Mouse (Mus musculus) layer of hippocampus, adult 11-12 months (tissue): Measurements from ENCODE around the gene Fam49a.
A peak's percentile ranks its signal among the peaks of the same experiment; 100 is the strongest.
"Not testable (repeated sequence)": the region's sequence is repeated elsewhere in the genome, so short reads cannot be mapped to it uniquely, and the experiment has no call there.

Source experiments
- DNase-seq: peaks from one replicate; pipeline ENCODE4 v3.0.0; 2022; ENCODE audit warnings: low spot score

The Fam49a gene

DNA sequence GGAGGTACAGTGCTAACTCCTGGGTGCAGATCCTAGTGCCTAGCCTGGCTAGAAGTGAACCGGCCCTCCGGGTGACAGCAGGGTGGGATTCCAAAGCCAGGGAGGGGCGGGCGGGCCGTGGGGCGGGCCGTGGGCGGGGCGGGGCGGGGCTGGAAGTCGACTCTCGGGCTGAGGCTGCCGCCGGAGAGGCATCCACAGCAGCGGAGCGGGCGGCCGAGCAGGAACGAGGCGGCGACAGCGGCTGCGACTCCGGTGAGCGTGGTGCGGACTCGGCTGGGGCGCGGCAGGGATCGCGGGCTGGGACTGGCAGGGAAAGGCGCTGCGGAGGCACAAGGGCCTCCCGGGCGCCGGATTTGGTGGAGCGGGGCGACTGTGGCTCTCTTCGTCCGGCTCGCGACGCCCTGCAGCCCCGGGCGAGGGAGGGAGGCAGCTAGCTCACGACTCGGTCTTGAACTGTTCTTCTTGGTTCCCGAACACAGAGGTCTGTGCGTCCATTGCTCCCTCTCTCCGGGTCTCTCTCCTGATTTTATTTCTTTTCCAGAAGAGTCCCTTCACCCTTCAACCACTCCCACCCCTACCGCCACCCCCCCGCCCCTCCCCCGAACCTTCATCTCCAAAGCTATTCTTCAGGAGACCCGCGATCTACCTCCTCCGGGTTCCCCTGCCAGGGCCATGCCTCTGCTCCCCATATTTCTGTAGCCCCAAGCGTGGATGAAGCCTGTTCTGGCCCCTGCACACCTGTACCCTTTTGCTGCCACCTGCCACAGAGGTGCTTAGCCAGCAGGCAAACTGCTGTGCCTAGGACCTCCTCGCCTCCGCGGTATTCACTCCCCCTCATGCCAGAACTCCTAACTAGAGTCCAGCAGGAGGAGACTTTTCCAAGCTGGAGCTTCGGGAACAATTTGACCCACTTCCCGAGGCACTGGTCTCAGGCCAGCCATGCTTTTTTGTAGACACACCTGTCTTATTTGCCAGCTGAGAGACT lies at the start of gene Fam49a:
Gene Fam49a, plus strand, starts transcription at position 153 of the 985 bp plus-strand sequence.
- peak; percentile 71 for DNase-seq

DNA sequence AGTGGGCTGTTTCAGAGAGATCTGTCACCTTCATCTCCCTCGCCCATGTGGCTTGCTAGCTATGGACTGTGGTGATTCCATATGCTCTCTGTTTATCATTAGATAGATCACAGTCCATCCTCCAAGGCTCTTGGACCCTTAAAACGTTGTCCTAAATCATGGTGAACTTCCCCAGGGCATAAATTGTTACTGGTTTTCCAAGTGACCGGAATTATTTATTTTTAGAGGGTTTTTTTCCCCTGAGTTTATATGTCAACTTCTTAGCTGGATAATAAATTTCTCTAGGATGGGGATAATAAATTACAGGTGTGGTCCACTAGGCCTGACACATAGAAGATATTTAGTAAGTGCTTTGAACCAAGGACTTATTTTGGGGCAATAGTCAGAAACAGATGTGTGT lies 48.4 kb upstream of the Fam49a start:
- no peak for DNase-seq

DNA sequence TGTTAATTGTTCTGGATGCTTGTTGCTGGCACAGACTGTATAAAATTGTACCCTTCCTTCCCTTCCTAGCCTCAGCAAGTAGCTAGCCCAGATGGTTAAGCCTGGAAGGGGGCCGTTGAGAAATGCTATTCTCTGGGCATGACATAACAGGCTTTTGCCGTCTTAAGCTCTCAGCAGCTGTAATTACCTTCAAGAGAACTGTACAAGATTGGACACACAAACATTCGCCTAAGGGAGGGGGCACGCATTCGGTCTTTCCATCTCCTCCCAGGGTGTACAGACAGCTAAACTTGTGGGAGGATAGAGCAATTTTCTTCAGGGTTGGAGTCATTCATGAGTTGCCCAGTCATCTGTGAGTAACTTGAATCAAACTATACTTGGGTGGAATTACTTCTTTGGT lies 43.0 kb upstream of the Fam49a start:
- DNase-seq = no peak

DNA sequence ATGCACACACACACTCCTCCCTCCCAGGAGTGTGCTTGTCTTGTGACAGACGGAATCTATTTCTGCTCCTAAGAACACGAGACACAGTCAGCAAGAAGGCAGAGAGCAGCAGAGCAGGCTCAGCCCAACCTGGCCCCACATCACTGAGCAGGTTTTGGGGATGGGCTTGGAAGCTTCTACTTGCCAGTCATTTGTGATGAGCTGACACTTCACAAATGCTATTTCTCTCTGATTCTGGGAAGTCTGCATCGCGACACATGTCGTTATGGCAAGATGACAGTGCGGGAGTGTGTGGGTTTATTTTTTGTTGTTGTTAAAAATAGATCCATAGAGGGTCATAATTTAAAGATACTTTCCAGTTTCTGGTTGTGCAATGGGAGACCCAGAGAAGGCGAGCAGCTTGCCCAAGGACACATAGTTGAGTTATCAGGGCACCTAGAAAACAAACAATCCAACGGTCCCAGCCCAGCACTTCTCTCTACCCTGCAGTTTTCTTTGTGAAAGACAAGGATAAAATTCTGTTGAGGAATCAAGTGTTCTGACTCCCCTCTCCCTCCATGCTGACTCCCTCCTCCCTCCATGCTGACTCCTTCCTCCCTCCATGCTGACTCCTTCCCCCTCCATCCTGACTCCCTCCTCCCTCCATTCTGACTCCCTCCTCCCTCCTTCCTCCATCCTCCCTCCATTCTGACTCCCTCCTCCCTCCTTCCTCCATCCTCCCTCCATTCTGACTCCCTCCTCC lies 41.0 kb upstream of the Fam49a start:
- DNase-seq = peak; percentile 79

DNA sequence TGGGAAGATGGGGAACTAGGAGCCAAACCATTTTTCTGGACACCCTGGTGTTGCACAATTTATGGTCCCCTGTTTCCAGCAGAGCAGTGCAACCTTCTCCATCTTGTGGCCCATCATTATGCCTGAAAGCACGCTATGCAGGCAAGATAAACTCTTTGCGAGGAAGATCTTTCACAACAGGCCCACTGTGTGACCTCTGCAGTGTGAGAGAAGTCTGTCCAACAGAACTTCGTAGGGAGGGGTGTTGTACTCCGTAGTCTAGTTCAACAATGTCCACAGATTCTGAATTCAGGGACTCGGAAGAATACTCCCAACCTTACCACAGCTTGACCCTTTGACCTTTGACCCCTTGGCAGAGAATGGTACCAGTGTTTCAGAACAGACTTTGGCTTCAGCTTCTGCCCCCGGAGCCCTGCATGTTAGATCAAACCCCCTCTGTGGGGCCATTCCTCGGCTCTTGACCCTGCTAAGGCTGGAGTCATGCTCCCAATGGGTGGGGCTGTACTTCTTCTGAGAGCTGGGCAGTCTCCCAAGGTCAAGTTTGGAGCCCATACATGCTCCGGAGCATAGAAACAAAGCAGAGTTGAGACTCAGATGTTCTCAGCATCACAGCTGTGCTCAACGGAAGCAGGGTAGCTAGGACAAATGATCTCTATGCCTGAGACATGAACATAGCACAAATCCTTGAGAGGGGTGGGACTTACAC lies 39.2 kb upstream of the Fam49a start:
- no peak for DNase-seq

DNA sequence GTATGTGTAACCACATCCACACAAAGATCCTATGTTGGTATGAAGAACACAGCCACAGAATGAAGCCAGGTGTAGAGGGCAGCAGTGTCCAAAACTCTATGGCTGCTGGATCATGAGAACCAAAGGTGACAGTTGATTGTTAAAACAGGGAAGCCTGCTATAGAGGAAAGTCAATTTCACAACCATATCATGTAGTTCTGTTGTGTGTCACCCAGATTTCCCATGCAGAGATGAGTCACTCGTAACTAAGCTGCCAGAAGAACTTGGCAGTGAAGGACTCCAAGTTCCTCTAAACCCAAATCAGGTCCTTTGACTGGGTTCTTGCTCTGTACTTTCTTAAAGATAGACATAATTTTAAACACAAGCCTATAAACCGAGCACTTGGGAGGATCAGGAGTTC lies 38.6 kb upstream of the Fam49a start:
- DNase-seq = no peak

DNA sequence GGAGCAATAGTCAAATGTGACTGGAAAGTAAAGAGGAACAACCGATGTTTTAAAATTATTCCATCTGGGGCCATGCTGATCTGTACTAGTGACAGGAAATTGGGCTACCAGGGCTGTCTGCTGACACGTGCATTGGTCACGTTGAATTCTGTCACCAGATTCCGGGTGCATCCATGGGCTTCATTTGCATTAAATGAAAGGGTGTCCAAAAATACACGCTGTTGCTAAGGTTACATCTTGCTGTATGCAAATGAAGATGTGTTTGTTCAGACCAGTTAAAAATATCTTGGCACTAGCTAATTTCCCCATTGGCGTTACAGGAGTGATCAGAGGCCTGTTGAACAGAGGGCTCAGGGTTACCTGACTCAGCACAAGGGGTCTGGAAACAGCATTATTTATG lies 36.2 kb upstream of the Fam49a start:
- peak; percentile 74 for DNase-seq

DNA sequence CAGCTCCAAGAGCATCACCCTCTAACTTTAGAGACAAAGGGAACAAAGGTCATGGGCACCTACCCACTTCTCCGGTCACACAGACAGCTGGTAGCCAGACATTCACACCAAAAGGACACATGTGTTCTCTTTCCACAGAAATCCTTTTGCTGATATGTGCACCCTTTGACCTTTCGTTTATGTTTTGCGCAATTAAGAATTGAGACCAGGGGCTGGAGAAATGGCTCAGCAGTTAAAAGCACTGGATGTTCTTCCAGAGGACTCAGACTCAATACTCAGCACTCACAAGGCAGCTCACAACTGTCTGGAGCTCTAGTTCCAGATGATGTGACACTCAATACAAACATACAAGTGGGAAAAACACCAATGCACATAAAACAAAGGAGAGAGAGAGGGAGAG lies 34.3 kb upstream of the Fam49a start:
- no peak for DNase-seq

DNA sequence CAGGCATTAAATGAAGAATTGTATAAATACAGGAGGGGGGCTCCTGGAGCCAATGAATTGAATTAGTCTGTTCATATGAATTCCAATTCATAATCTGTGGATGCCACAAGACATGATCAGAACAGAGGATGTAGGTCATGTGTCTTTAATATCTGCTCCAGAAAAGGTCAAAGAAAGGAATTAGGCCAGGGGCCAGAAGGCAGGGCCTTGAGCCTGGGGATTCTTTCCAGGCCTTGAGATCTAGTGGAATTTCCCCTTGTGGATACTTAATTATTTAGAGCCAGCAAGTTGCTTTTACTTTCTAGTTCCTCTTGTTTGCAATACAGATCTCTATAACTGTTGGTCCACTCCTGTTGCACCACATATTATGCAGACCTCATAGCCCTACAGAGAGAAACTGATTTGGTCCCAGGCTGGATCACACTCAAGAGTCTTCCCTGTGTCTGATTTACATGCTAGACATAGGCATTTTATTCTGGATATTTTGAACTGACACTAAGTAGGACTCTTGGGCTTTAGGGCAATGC lies 31.8 kb upstream of the Fam49a start:
- no peak for DNase-seq

DNA sequence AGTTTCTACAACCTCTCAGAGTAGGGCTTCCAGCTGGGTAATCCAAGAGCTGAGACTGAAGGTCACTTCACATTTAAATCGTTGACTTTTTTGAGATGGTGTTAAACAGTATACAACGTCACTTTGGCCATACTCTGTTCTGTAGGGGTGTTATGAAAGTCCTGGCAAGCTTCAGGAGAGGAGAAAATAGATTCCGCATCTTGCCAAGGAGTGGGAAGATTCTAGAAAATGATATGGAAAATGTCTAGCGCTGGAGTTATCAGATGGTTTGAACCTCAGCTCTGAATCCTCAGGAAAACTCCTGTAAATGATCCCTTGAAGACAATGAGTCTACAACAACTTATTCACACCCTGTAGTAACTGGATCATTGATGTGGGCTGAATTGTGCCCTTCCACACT lies 29.8 kb upstream of the Fam49a start:
- no peak for DNase-seq

DNA sequence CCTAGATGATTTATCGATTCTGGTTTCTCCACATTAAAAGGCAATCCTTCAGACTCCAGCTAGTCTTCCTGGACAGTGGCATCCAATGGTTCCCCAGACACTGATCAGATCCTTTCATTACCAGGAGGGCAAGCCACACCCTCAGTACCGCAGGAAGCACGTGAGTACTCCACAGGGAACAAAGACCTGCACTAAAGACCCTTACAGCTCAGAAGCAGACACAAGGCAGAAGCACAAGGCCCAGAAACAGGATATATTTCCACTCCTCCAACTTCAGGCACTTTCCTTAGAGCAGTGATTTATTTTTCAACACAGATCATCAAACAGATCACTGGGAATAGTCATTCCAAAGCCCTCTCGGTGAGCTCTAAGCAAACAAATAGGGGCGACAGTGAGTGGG lies 25.0 kb upstream of the Fam49a start:
- no peak for DNase-seq

DNA sequence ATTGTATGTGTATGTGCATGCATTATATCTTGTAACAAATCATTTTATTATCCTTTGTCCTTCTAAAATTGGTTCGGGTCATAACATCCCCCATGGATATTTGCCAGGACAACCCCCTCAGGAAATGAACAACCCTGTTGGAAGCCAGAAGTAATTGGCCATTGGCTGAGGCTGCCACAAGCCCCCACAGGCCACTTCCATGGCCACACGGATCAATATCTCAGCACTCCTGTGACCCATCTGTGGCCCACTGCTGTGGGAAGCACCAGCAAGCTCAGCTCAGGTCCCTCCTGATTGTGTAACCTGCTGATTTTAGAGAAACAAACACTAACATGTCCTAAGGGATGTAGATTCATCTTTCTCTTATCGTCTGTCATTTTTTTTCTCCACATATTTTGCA lies 22.4 kb upstream of the Fam49a start:
- DNase-seq = no peak

DNA sequence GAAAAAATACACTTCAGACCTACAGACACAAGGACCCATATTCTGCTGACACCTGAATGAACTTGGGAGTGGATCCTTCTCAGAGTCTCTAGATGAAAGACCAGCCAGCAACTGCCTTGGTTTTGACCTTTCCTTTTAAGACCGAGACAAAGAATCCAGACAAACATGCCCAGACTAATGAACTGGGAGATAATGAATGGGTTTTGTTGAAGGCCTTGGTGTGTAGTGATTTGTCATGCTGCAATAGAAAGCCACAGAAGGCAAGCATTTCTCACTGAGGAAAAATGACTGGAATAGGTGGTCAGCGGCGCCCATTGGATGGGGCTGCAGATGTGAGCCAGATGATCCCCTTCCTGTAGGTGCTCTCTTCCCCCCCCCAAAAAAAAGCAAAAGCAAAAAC lies 18.8 kb upstream of the Fam49a start:
- DNase-seq = no peak

DNA sequence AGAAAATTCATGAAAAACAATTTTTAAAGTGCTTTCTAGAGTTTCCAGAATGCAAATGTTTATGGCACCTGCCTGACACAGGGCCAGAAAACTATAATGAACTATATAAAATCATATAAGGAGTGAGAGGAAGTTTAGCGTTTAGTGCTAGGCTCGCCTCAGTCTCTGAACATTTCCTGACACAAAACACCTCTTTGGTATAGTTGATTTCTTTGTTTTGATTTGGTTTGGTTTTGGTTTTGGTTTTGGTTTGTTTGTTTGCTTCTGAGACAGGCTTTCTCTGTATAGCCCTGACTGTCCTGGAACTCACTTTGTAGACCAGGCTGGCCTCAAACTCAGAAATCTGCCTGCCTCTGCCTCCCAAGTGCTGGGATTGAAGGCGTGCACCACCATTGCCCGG lies 14.9 kb upstream of the Fam49a start:
- DNase-seq = not testable (repeated sequence)

DNA sequence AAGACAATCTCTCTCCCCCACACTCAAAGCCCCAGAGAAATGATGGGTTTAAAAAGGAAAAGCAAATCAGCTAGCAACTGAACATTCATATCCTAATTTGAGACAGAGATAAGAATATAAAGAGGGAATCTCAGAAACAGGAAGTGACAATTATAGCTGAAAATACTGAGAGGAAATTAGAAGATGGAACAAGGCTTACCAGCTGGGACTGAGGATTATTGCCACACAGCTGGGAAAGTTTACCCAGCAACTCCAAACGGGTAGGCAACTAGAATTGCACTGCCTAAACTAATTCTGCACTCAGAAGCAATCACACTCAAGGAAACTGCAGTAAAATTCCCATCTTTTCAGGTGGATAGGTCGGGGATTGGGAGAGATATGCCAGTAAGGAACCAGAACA lies 12.4 kb upstream of the Fam49a start:
- no peak for DNase-seq

DNA sequence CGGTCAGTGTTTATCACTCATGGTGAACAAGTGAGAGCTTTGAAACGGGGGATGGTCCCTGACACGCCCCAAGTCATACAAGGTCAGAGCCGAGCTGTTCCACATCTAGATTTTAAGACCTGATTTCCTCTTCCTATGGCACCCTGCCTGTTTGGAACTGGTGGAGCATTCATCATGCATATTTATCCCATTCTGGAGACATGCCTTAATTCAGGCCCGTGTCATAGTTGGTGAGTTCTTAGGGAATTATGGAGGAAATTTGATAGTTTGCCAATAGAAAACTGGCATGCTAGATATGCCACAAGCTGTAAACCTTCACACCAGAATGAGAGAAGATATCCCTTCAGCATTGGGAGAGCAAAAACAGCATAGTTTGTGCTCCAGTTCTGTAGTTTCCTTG lies 8.4 kb upstream of the Fam49a start:
- DNase-seq = no peak

DNA sequence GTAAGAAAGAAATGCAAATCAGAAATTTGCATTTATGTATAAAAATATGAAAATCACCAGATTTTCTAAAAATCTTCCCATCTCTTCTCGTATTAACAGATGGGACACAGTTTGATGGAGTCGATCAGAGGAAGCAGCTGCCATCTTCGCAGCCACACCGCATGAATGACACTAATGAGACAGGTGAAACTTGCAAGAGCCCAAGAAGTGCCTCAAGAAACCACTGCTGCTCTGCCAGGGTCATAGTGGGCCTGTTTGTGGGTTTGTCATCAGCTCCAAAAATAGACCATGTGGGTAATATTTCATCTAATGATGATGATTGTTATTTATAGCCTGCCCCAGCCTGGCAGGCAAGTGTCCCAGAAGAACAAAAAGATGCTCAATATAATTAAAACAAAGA lies 7.8 kb upstream of the Fam49a start:
- no peak for DNase-seq

DNA sequence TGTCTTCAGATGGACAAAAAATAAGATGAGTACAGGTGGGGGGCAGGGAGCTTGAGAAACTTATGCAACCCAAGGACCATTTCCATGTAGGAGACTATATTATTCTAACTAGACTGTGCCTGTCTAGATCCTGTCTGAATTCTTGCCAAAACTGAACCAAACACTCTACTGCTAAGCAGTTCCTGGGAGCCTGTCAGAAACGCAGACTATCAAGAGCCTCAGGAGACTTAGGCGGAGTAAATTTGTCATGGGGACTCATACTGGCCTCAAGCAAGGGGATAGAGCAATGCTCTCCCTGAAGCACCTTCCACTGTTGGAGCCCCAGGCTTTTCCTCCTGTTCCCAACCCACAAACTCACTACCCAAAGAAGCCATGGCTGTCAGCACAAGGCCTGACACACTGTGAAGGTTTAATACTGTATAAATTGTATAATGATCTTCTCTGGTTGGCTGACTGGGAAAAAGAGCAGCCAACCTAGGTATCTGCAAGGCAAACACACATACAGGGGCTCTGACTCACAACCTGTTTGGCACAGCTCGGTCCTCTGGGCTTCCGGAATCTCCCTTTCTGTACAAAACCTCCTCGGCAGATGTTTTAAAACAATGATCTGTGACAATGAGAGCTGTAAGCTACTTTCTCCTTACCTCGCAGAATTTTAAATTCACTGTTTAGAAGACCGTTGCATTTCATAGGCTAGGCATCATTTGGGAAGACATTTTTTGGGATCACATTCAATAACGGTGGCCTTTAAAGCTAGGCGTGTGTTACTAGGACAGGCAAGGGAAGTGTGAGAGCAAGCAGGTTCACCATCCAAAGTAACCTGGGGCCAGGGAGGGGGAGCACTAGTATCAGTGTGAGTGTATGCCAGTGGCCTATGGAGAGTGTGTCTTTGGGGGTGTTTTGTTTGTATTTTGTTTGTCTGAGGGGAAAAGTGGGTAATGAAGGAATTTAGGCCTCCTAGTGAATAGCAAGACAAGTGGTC lies 669 bp upstream of the Fam49a start:
- no peak for DNase-seq

DNA sequence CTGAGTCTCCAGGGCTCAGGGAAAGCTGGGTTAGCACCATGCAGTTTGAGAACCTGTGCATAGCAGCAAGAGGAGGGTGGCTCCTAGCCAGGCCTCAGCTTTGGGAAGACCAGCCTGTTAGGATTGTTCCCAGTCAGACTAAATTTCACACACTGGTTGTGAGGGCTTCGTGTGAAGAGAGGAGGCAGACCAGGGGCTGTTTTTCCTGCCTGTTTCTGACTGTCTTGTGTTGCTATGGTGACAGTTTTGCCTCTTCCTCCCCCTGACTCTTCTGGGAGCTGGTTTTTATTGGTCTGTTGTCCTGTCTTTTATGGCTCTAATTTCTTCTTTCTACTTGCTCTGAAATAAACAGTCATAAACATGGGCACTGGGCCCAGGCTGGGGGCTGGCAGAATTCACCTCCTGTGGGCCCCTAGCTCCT lies 1.4 kb downstream of the Fam49a start:
- DNase-seq = peak; percentile 69

DNA sequence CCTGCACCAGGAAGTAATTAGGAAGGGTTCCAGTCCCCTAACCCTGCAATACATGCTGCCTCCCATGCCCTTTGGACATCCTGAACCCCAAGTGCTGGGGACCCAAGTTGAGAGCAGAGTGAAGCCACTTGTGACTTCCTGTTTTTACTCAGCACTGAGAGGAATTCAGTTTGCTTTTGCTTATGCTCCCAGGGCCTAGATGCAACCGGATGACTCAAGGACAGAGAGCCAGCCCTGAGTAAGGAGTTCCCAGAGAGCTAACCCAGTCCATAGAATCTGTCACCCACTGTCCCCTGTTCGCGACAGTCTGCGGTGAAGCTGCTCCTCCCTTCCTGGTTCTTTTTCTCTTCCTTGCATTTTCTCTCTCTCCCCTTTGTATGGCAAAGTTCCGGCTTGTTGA lies 2.2 kb downstream of the Fam49a start:
- DNase-seq = no peak

DNA sequence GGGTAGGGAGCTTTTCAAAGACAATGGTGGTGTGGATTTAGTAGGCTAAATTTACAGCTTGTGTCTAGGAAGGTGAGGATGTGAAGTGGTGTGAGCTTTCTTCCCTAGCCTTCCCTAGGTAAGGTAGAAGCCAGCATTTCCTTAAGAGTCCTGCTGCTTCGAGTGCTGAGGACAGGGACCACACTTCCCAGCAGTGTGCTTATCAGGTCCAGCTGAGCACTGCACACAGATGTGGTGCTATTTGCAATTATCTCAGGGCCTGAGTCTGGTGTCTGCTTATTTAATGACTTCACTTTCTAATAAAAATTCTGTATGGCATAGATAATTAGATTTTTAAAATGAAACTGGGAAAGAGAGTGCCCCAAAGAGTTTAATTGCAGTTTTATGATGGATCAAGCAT lies 4.6 kb downstream of the Fam49a start:
- DNase-seq = no peak
